Mouse (Mus musculus) adrenal gland, postnatal 10 days (tissue): ENCODE measurements around the gene Dnajc6. TPM values are rescaled to one million over a fixed set of nuclear protein-coding genes. Genes with fewer than 3 reads are reported as not detected.

Source experiments
- DNase-seq: peaks from one replicate; pipeline ENCODE4 v3.0.0; 2021; ENCODE audit warnings: mixed read lengths
- total RNA-seq, 2 experiments: library from RNA; stranded (reverse); gene quantifications; 2 replicates each; pipeline ENCODE4 v1.2.3; 2021

The Dnajc6 gene
- total RNA-seq, 2 experiments from 2014 or later, result 7.3 to 9.1 TPM

DNA sequence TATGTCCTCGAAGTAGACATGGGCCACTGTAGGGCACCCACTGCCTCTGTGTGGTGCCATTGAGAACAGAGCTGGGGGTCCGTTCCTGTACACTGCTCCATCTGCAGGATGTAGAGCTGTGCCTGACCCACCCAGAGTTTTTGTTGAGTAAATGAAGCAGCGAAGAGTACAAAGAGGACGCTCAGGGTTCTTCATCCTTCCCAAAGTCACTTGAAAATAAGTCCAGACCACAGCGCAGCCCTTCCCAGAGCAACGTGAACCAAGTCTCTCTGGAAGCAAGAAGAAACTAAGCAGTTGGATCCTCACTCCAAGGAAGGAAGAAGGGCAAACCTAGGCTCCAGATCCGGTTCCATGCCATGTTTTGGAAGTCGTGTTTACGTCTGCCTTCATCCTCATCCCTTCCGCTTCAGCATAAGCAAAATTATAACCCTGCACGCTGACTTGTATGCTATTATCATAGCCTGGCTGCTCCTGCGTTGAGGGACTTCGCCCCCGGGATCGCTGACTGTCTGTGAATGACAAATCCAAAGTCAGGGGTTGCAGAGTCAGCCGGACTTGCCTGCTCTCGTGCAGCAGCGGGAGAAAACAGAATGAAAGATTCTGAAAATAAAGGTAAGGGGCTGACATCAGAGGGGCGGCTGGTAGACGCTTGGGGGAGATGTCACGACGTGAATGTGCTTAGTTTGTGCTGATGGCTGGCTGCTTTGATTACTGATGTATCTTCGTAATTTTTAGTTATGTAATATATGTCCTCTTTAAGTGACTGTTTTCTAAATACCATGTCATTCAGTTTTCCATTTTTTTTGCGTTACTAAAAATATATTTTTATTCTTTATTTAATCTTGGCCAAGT is 11.3 kb downstream of the Dnajc6 start:
- DNase-seq, result peak; percentile 39

DNA sequence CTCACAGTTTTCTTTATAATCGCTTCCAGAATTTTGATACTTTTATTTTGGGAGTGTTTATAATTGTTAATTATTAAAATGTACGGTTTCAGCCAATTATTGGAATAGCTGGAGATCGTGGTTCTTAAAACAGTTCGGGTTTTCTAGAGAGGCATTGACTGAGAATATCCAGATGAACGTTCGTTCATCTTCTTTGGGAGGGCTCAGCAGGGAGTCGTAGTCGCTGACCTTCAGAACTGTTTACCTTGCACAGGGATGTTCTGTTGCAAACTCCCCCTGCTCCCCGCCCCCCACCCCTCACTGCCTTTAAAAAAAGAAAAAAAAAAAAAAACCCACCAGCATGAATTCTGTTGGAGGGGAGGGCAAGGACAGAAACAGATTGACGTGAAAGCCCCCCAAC is 12.0 kb downstream of the Dnajc6 start:
- DNase-seq, result no peak

DNA sequence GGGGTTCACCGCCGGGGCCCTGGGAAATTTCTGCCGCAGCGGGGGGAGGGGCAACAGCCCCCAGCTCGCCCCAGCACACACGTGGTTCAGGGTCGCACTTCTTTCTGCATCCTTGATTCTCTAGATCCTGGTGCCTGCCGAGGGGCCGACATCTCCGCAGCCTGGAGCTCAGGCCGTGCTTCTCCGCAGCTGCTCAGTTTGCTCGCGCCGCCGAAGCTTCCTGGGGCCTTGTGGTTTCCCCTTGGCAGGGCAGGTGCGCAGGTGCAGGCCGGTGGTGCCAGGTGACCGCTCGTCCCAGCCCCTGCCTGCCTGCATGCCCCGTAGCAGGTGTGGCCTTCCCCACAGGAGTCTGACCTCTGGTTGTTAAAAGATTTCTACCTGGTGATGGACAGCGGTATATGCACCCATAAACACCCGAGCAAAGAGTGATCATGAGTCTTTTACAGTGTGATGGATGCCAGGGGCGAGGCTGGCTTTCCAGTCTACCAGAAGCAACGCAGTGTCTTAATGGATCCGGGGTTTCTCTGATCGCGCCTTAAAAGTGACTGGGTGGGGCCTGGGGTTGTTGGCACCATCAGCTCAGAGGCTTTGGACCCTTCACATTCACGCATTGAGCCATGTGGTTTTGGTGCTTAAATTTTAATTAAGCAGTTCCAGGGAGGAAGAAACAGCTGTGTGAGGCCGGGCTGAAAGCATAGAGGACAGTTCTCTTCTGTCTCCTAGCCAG is 12.6 kb downstream of the Dnajc6 start:
- peak; percentile 12 for DNase-seq

DNA sequence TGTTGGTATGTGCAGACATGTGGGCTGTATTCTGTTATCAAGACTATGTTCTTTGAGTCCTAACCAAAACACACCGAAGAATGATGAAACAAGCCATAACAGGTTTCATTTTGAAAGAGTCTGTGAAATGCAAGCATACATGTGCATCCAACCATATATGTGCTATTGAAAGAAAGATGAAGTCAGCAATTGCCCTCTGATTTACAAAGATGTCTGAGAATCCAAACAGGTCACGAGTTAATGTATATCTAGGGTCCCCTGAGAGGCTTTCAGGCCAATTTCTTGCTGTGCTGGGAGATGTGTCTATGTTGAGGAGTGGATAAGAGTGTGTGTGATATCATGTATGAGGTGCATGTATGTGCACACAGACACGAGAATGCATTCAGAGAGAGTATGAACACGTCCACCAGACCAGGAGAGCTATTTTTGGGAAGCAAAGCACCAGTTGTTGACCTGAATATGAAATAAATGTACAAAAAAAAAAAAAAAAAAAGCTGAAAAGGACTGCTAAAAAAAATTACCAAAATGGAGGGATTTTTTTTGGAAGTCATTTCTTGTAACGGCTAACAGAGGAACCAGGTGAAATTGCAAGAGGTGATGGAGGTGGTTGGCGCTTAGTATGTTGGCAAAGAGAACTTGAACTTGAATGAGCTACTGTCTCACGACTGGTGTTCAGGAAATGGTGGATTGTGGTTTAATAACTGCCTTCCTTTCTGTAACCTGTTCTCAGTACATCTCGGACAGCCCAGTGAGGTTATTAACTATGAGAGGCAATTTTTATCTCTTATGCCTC is 13.9 kb downstream of the Dnajc6 start:
- no peak for DNase-seq

DNA sequence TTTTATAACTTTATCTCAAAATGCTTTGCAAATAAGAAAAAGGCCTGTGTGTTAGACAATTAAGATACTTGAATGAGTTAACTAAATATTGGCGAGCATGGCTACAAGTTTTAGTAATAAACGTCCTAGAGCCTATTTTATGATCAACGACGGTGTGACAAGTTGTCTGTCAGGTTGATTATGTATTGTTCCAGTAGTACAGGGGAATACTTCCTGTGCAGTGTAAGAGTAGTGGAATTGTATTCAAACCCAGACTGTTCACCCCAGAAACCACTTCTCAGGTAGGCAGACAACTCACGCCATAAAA is 14.4 kb downstream of the Dnajc6 start:
- DNase-seq, result no peak

DNA sequence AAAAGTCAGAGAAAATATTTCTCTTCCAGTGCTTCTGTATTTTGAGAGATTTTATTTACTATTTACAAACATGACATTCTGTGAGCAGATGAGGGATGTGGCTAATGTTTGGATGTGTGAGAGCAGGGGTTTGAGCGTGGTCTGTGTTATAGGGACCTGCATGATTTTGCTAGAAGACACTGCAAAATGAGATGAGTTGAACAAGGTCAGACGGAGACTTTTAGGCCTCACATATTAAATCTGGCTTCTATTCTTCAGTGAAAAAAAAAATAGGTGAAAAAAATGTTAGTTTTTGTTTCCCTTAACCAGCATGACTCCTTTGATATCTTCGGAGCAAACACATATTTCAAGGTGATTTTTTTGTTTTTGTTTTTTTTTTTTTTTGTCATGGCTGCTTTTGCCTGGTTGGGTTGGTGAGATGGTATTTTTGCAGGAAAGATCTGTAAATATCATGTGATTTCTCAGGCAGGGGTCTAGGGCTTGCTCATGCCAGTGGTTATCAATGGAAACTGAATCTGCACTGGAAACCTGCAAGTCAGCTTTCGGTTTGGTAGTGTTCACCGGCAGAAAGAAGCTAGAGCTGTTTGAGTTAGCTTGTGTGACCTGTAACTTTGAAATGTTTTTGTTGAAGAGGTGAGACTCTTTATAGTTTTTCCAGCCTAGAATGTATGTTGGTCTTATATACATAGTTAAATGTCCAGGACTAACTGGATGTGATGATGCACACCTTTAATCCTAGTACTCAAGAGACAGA is 15.5 kb downstream of the Dnajc6 start:
- DNase-seq, result no peak

DNA sequence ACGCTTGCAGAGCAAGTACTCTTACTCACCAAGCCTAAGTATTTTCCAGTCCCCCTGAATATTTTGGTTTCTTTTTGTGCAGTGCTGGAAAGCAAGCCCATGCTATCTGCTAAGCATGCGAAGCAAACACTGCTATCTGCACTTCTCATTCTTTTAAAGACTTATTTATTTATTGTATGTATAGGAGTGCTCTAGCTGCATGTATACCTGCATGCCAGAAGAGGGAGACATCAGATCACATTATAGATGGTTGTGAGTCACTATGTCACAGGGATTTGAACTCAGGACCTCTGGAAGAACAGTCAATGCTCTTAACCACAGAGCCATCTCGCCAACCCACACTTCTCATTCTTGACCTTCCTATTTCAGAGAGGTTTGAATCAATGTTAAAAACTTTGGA is 16.8 kb downstream of the Dnajc6 start:
- no peak for DNase-seq

DNA sequence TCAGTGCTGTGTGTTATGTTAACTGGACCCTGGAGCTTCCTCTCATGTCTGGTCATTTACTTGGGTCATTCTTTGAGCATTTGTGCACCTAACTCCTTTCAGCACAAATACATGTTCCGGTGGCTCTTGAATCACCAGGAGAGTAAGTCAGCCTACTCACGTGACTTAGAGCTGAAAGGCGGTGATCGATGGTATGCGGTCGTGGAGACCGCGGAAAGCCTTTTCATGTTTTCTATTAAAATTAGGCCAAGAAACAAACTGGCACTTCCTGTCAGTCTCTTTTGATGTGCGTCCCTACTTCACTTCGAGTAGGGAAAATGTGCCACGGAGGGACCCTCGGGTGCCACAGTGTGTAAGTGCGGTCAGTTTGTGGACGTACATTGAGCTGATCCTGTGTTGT is 19.4 kb downstream of the Dnajc6 start:
- DNase-seq, result no peak

DNA sequence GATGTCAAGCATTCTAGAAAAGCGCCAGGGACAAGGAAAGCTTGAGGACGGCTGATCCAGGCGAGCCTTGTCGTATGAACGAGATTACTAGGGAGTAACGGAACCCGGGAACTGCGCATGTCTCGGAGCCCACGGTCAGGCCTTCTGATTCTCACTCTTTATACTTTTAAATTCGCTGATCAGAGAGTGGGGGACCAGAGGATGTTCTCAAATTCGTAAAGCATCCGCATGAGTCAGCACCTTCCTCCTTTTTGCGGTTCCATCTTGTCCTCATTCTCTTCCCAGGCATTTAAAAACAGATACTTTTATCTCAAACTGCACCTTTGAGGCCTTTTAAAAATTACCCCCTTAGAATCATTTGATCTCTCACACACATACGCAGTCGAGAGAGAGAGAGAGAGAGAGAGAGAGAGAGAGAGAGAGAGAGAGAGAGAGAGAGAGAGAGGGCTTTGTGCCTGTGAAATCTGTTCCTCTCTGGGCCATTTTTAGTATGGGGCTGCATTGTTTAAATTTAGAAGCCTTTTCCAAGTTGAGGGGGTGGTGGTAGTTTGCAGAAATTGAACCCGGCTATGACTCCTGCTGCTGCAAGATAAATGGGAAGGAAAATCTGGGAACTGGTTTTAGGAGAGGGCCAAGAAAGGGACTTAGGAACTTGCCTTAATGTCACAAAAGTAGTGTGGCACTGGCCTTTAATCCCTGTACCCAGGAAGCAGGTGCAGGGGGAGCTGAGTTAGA is 20.2 kb downstream of the Dnajc6 start:
- DNase-seq, result no peak

DNA sequence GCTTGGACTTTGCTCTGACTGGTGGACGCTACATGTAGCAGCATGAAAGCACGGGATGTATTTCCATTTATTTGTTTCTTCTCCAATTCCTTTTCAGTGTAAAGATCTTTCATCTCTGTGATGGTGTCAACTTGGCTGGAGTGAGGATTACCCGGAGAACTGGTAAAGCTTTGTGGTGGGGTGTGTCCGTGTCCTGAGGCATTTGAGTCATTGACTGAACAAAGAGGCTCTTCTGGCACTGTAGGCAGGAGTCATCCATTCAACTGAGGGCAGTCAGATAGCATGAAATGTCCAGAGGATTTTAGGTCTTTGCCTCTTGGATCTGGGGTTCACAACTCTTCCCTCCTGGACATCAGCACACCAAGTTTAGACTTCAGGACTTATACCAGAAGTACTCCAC is 35.5 kb downstream of the Dnajc6 start:
- DNase-seq, result no peak

DNA sequence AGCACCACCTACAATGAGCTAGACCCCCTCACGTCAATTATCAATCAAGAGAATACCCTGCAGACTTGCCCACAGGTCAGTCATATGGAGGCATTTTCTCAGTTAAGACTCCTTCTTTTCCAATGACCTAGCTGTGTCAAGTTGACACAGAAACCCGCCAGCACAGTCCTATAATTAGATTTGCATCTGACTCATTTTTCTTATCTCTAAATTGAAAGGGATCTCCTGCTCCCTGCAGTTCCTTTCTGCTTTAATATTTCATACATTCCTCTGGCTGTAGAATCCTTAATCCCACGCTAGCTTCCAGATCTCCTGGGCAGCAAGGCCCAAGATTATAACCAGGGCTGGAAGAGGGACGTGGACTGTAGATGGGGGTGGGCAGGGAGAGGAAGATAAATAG is 44.1 kb downstream of the Dnajc6 start:
- no peak for DNase-seq

DNA sequence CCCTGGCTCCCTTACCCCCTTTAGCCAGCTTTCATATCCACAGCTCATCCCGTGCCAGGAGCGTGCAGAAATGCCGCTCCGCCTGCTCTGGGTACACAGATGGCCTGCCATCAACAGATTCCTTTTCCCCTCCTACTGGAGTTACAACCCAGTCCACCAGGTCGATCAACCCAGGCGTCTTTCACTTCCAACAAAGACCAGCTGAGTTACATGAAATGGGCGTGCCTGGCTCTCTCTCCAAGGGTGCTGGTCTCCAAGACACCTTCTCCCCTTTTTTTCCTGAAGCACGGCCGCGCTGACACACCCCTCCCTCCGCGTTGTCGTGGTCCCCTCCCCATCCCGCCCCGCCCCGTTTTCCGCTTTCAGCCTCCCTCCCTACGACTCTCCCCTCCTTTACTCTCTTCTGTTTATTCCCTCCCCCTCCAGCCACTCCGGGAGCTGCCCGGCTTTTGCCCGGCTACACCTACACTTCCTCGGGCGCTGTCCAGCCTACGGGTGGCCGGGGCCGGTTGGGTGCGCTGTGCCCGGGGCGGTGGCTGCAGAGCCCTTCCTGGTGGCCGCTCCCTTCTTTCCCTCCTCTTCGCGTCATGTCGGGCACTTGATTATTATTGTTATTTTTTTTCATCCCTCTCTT is 53.6 kb downstream of the Dnajc6 start:
- peak; percentile 70 for DNase-seq

DNA sequence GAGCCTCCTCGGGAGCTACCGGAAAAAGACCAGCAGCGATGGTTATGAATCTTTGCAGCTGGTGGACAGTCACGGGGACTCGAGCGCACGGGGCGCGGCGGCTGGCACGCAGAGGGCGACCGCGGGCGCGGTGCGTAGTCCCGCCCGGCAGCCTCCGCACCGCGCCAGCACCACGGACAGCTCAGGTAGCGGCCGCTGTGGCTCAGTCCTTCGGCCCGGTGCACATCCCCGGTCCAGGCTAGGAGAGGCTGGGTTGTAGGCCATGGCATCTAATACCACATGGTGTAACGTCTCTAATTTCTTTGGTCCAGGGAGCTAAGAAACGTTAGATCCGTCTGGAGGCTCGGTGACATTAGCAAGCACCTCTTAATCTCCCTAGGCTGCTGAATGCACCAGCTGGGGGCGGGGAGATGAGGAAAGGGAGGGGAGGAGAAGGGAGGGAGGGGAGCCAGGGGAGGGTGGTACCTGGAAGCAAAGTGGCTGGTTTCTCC is 54.3 kb downstream of the Dnajc6 start:
- DNase-seq, result peak; percentile 82

DNA sequence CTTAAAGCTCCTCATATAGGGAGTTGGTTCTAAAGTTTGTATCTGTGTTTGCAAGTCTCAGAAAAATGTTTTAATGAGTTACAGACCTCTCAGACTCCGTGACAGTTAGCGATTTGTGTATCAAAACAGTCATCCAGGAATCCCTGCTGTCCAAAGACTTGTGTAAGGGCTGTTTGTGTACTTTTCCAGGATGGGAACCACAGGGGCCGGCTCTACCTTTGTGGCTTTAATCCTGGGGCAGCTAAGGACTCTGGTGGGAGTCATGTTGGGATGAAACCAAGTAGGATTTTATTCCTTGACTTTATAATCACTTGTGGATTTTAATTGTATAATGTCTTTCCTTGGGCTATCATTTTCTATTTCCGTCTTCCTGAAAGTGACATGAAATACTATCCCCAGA is 55.0 kb downstream of the Dnajc6 start:
- no peak for DNase-seq

DNA sequence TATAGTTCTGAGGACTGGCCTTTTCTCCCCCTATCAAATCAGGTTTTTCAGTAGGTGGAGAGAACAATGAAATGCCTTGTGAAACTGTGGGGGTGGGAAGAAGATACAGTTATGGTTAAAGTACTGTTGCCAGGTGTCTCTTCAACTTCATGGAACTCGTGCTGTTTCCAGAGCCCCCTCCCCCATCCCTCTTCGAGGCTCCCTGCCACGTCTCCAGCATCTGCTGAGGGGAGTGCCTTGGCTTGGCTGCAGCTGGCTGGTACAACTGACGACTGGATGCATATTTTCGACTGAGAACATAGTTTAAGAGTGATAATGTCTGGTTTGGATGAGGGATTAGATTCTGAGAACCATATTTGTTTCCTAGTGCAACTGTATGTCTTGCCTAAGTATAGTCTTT is 55.9 kb downstream of the Dnajc6 start:
- DNase-seq, result no peak

DNA sequence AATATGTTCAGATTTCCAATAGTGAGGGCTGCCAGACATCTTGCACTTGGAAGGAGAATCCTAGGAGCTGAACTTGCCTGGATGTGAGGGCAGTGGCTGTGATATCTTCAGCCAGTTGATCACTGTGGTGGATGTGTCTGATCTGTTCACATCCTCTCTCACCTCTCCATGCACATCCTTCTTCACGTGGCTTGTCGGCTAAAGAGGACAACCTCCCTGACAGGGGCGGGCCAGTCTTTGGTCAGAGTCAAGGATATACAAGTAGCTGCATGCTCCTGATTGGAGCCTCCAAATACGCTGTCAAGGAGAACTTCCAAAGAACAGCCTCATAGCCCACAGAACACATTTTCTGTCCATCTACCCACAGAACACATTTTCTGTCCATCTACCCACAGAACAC is 58.6 kb downstream of the Dnajc6 start:
- no peak for DNase-seq

DNA sequence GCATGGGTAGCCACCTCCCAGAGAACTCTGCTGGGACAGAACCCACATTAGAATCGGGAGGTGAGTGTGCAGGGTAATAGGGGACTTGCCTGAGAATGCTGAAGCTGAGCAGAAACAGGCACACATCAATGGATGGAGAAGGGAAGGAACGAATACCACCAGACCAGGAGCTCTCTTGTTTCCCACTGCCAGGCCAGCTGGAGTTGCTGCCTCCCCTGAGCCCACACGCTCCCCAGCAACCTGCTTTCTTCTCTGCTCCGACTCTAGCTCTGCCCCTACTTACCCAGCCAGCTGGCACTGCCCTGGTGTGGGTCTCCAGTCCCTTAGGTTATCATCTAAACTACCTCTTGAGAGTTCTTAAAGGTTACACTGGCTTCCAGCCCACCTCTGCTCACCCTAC is 63.7 kb downstream of the Dnajc6 start:
- no peak for DNase-seq

DNA sequence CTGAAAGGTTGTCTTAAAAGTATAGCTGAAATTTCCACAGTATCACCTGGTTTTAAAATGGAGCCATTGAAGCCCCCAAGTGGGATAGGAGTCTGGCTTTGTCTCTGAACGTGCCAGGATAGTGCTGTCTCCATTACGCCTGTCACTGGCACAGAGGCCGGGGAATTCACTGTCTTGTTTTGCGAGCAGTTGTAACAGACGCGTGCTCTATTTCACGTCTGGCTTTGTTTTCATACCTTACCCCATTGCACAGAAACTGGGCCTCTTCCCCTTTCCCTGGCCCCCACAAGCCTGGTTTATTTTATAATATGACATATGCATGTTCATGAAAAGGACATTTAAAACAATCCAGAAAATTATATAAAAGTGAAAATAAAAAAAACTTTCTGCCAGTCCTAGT is 66.4 kb downstream of the Dnajc6 start:
- DNase-seq, result no peak

DNA sequence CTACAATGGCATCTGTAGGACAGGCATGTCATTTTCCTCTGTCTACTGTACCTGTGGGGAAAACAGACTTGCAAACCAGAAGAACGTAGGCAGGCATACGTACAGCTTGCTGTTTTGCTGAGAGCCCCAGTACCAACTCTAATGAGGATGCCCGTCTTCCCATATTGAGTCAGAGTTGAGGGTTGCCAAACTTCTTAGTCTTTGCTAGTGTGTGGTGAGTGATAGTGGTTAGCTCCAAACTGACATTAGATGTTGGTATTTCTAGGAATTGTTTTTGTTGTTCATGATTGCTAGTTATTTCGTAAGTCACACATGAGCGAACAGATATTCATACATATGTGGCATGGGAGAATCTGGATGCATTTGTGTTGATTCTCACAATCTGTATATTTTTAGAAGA is 67.2 kb downstream of the Dnajc6 start:
- DNase-seq, result no peak

DNA sequence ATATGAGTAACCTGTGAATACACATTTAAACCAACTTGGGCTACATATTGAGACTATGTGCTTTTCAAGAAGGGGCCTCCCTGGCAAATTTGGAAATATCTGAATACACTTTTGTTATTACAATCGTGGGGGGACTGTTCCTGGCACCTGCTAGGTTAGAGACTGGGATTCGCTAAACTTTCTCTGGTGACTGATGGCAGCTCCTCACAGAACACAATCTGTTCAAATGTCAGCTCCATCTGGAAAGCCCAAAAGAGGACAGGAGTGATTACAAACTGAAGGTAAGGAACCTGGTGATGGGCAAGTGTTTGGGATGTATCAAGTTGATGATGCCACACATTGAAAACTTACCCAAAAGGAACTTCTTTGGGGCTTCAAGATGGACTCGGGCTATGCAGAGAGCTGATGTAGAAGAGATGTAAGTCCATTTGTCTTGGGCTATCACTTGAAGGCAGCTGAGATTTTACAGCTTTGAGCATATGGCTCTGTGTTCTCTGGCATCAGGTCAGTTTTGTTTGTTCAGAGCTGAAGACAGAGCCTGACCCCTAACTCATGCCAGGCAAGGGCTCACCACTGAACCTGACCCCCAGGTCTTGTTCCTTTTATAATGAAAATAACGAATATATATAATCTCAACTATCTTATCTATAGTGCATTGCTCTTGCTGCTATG is 68.4 kb downstream of the Dnajc6 start:
- no peak for DNase-seq
